Mouse (Mus musculus): Measurements from ENCODE around the gene Spag8.
A peak's percentile ranks its signal among the peaks of the same experiment; 100 is the strongest.

Gene Spag8

GRCm38 (mm10) chr4:43652726-43653125 lies 668 bp downstream of the Spag8 start:
- DNase-seq (ENCODE audit: low read depth) = no peak

DNA sequence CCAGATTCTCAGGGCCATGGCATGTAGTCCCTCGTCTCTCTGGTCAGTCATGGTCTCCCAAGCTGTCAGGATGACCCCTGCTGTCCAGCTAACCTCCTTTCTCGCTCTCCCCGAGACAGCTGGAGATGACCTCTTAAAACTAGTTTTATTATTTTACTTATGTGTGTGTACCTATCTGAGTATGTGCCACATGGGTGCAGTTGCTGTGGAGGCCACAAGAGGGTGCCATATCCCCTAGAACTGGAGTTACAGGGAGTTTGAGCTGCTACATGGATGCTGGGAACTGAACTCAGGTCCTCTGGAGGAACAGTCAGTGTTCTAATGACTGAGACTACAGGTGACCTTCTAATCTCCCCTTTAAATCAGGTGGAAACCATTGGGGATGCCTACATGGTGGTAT lies 3.6 kb downstream of the Spag8 start:
- DNase-seq (ENCODE audit: low read depth) = no peak

GRCm38 (mm10) chr4:43640491-43640890 lies 12.9 kb downstream of the Spag8 start:
- DNase-seq (ENCODE audit: low read depth) = no peak

DNA sequence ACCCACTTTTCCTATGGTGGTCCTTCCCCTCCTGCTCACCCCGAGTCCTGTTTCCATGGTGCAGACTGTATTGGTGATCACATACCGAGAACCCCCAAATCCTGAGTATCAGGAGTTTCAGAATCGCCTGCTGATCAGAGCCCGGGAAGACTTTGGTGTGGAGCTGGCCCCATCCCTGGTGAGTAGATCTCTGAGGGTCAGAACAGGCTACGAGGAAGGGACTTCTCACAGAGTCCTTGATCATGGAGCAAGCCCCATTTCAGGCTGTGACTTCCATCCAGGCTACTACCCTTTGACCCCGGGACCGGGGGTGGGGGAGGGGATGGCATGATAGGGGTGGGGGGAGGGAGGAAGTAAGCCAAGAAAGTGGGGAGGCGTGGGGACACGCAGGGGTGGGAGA lies 13.3 kb downstream of the Spag8 start:
- DNase-seq (ENCODE audit: low read depth) = no peak

GRCm38 (mm10) chr4:43636751-43637150 lies 16.6 kb downstream of the Spag8 start:
- no peak for DNase-seq (ENCODE audit: low read depth)

- DNase-seq (ENCODE audit: low read depth) = no peak
Measured at GRCm38 (mm10) chr4:43634621-43635374, 18.6 kb downstream of the Spag8 start.

DNA sequence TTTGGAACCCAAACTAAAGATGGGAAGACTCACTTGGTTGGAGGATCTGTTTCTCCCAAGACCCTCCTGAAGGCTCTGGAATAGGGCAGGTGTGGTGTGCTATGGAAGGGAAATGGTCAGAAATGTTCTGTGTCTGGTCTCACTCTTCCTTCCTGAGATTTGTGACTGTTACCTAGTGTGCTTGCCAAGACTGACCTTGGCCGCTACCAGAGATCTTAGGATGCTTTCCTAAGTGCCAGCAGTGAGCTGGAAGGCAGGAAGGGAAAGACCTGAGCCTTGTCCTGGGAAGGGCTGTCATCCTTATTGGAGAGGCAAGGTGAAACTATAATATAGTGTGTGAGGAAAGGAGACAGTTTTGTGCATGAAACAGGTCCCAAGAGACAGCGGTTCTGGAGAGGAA lies 19.7 kb downstream of the Spag8 start:
- DNase-seq (ENCODE audit: low read depth) = no peak

GRCm38 (mm10) chr4:43633296-43633695 lies 20.1 kb downstream of the Spag8 start:
- DNase-seq (ENCODE audit: low read depth) = no peak

DNA sequence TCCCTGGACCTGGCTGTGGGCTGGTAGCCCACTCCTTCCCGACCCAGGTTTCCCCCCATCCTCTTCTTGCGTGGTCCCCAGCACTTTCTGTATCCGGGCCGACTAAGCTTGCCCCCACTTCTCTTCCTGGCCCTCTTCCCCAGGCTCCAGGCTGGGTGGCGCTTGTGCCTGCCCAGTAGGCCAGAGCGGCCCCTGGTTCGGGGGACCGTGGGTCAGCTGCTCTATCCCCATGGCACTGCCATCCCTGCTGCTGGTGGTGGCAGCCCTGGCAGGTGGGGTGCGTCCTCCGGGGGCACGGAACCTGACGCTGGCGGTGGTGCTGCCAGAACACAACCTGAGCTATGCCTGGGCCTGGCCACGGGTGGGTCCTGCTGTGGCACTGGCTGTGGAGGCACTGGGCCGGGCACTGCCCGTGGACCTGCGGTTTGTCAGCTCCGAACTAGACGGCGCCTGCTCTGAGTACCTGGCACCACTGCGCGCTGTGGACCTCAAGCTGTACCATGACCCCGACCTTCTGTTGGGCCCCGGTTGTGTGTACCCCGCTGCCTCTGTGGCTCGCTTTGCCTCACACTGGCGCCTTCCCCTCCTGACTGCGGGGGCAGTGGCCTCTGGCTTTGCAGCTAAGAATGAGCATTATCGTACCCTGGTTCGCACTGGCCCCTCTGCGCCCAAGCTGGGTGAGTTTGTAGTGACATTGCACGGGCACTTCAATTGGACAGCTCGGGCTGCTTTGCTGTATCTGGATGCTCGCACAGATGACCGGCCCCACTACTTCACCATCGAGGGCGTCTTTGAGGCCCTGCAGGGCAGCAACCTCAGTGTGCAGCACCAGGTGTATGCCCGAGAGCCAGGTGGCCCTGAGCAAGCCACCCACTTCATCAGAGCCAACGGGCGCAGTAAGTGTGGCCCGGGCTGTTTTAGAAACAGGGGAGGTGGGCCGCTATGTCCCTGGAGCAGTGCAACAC lies 21.2 kb downstream of the Spag8 start:
- no peak for DNase-seq (ENCODE audit: low read depth)

- DNase-seq (ENCODE audit: low read depth) = no peak
Measured at GRCm38 (mm10) chr4:43631046-43631955, 22.1 kb downstream of the Spag8 start, which contains the start of gene Npr2. TSS of gene Npr2 (plus strand) at chr4:43631935.

DNA sequence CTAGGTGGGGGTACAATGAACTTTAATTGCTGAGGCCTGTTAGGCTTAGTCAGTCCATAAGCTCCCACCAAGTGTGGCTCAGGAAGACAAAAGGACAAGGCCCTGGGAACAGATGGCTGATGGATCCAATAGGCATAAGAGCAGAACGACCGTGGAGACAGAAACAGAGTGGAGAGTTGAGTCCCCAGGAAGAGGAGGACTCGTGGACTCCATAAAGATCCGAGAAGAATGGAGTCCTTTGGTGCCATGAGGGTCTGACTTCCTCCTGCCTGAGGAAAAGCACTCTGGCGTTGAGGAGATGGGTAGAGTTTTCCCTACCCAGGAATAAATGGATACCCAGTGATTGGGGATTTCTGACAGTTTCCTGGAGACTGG lies 22.7 kb downstream of the Spag8 start:
- DNase-seq (ENCODE audit: low read depth) = no peak

GRCm38 (mm10) chr4:43630030-43630581 lies 23.3 kb downstream of the Spag8 start:
- DNase-seq (ENCODE audit: low read depth) = peak; percentile 82

DNA sequence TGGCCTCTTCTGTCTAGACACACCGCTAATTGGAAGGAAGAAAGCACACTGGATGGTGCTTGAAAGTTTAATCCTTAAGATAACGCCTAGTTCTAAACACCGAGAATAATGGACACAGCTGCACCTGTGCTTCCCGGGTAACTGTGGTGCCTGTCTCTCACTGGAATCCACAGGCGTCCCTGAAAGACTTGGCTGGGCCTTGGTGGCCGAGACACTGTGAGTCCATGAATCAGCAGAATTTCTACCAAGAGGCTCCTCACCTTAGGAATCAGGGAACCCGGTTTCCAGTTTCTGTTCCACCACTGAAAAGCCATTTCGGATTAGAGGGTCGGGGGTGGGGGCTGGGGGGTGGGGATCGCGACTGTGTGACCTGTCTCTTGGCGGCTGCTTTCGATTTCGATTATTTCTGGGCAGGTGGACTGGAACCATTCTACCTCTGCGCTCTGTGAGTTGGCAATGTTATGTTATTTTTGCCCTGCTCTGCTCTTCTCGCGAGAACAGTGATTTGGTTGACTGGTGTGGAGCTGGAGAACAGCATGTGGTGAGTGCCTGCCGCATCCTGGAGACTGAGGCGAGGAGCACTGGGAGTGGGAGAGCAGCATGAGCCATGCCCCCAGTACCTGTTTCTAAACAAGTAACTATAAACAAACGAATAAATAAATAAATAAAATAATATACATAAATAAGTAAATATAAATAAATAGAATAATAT lies 24.1 kb downstream of the Spag8 start:
- no peak for DNase-seq (ENCODE audit: low read depth)

DNA sequence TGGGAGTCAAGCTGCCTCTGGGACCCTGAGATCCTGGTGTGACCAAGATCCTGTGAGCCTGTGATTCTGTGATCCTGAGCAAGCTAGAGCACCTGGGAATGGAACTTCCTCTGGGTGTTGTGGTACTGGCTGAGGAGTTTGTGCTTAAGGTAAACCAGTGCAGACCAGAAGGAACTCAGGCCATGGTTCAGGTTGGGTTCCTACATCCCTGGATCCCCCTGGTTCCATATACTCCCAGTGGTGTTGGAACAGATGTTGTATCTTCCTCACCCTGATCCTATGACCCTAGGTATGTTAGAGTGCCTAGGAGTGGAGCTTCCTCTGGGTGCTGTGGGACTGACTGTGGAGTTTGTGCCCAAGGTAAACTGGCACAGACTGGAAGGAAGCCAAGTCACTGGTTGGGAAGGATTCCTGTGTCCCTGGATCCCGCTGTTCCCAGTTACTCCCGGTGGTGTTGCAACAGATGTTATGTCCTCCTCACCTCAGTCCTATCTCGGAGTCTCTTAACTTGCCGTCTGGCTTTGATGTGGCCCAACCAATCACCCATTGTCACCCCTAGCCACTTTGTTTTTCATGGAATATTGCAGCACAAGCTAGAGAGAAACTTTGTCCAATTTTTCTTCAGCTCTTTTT lies 33.1 kb downstream of the Spag8 start:
- DNase-seq (ENCODE audit: low read depth) = no peak

GRCm38 (mm10) chr4:43613060-43613730 lies 40.2 kb downstream of the Spag8 start:
- peak; percentile 73 for DNase-seq (ENCODE audit: low read depth)

DNA sequence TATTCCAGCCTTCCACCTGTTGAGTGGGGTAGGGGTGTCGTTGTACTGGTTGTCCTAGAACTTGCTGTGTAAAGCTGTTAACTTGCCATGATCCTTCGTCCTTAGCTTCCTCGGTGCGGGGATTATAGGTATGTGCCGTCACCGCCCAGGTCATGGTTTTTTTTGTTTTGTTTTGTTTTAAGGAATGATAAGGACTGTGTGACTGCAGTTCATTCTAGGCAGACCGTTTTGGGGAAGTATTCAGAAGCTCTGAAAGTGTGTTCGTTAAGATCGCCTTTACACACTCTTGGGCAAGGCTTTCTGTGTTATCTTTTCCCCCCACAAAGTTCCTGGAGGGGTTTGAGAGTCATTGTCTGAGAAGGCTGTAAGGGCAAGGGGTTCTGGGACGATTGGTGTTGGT lies 40.9 kb downstream of the Spag8 start:
- peak; percentile 64 for DNase-seq (ENCODE audit: low read depth)

GRCm38 (mm10) chr4:43604751-43605685 lies 48.4 kb downstream of the Spag8 start:
- peak; percentile 78 for DNase-seq (ENCODE audit: low read depth)

DNA sequence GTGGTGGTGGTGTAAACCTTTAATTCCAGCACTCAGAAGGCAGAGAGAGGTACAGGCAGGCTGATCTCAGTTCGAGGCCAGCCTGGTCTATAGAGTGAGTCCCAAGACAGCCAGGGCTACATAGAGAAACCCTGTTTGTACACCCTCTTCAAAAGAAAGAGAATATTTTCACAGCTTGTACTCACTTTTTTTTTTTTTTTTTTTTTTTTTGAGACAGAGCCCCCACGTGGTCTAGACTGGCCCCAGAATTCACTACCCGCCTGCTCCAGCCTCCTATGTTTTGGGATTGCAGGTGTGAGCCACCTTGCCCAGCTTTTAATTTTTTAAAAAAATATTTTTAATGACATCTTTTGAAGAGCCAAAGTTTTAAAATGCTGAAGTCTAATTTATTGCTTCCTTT lies 49.3 kb downstream of the Spag8 start:
- no peak for DNase-seq (ENCODE audit: low read depth)

All from 416B (cell line).